25 mouse cellular contexts compared by ENCODE assay signal in the genomic region with DNA sequence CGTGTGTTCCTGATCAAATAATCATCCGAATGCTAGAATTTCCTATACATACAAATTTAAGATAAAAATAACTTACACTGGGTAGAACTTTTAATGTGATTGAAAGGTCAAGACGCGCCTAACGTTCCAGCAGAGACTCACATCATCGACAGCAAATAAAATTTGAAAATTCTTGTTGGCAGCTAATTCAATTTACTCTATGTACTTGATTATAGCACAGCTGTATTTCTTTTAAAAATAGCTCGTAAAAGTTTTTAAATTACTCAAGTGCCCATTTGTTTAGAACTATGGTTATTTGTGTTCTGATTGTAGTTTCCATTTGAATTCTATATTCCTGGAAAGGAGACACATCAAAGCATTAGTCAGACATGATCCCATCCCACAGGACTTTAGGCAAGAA.
"Had no signal": no experiment of that assay in that cellular context is flagged by ENCODE, and none has a peak within 500 bp of the region (broad histone marks: within the 10 kb centered on the region; RNA-seq: fewer than 3 reads in every experiment).

No protein-coding gene starts in this region.

- H3K4me2 ChIP-seq: heart, embryonic 11.5 days; heart, embryonic 13.5 days; heart, embryonic 15.5 days; hindbrain, embryonic 12.5 days; hindbrain, embryonic 14.5 days; intestine, embryonic 15.5 days; limb, embryonic 12.5 days had no signal

- H3K9me3 ChIP-seq: heart, embryonic 13.5 days; heart, embryonic 15.5 days; hindbrain, embryonic 10.5 days; hindbrain, embryonic 12.5 days; intestine, embryonic 15.5 days; limb, embryonic 10.5 days; limb, embryonic 12.5 days had no signal

- H3K27ac ChIP-seq: heart, adult 2 months; hindbrain, embryonic 10.5 days; hindbrain, embryonic 12.5 days; hindbrain, embryonic 14.5 days; layer of hippocampus, adult 2 months; limb, embryonic 10.5 days; limb, embryonic 12.5 days had no signal

- ATAC-seq: hindbrain, embryonic 16.5 days; inflammation-experienced regulatory T-cells, adult 6 months; intestine, postnatal 0 days had no signal

- H3K36me3 ChIP-seq: heart, embryonic 13.5 days; heart, embryonic 15.5 days; hindbrain, embryonic 10.5 days; hindbrain, embryonic 12.5 days; intestine, embryonic 15.5 days; limb, embryonic 10.5 days; limb, embryonic 12.5 days had no signal

- DNase-seq: forebrain, postnatal 0 days; gastrocnemius, adult 2 months; gastrocnemius, postnatal 10 days; gastrocnemius, postnatal 25 days; heart, adult 2 months; heart, postnatal 4 days; kidney, adult 18-20 months; kidney, adult 8-10 months; kidney, postnatal 10 days; kidney, postnatal 25 days; kidney, postnatal 4 days had no signal

- H3K4me3 ChIP-seq: gastrocnemius, adult 2 months; heart, adult 2 months; heart, embryonic 13.5 days; heart, embryonic 15.5 days; hindbrain, embryonic 10.5 days; hindbrain, embryonic 12.5 days; intestine, embryonic 15.5 days; layer of hippocampus, adult 2 months; left cerebral cortex, adult 2 months; limb, embryonic 10.5 days; limb, embryonic 12.5 days had no signal

- H3K9ac ChIP-seq: forebrain, postnatal 0 days; heart, embryonic 13.5 days; heart, embryonic 15.5 days; hindbrain, embryonic 12.5 days; hindbrain, embryonic 14.5 days; intestine, embryonic 15.5 days; limb, embryonic 12.5 days had no signal

- H3K4me1 ChIP-seq: heart, embryonic 15.5 days; hindbrain, embryonic 10.5 days; hindbrain, embryonic 12.5 days; limb, embryonic 10.5 days had no signal

- H3K27me3 ChIP-seq: heart, embryonic 13.5 days; heart, embryonic 15.5 days; hindbrain, embryonic 12.5 days; intestine, embryonic 15.5 days; limb, embryonic 12.5 days had no signal
